Mouse (Mus musculus) mature B cell (primary cell): ENCODE data around the gene Usp10.

Source experiments
- in situ Hi-C: fragments of 300-500 bp; cut with MboI; formaldehyde crosslinking; loops from 2 replicates; pipeline ENCODE4 v1.14.3; 2019

Gene Usp10

GRCm38 (mm10) chr8:119909944-119910546, at the start of gene Usp10:
Gene Usp10 (plus strand): TSS chr8:119910360.
- in situ Hi-C loops = loop anchor here (10.0 kb wide), 1 partner anchor 125 kb away; no protein-coding TSS in a partner anchor

- in situ Hi-C loops = no loop called here
These were observed 48.3 kb upstream of the Usp10 start, which contains the start of gene Klhl36 for GRCm38 (mm10) chr8:119861706-119862389. Gene Klhl36 (plus strand): TSS chr8:119862266.

GRCm38 (mm10) chr8:119862390-119862734, 47.8 kb upstream of the Usp10 start:
- in situ Hi-C loops = no loop called here

GRCm38 (mm10) chr8:119862749-119863148, 47.4 kb upstream of the Usp10 start:
- in situ Hi-C loops = no loop called here

GRCm38 (mm10) chr8:119869616-119870015, 40.5 kb upstream of the Usp10 start:
- in situ Hi-C loops = loop anchor here (5.0 kb wide), 1 partner anchor 48 kb away; no protein-coding TSS in a partner anchor

- in situ Hi-C loops = no loop called here
These were observed 37.0 kb upstream of the Usp10 start for GRCm38 (mm10) chr8:119873181-119873580.

- in situ Hi-C loops = no loop called here
These were observed 28.9 kb upstream of the Usp10 start for GRCm38 (mm10) chr8:119881301-119881700.

GRCm38 (mm10) chr8:119881917-119882316, 28.2 kb upstream of the Usp10 start:
- in situ Hi-C loops = no loop called here

- in situ Hi-C loops = no loop called here
These were observed 26.9 kb upstream of the Usp10 start for GRCm38 (mm10) chr8:119883281-119883680.

GRCm38 (mm10) chr8:119885612-119886011, 24.5 kb upstream of the Usp10 start:
- in situ Hi-C loops = no loop called here

GRCm38 (mm10) chr8:119887130-119887529, 23.0 kb upstream of the Usp10 start:
- in situ Hi-C loops = no loop called here

- in situ Hi-C loops = no loop called here
These were observed 22.1 kb upstream of the Usp10 start for GRCm38 (mm10) chr8:119888012-119888411.

GRCm38 (mm10) chr8:119897069-119897468, 13.1 kb upstream of the Usp10 start:
- in situ Hi-C loops = no loop called here

GRCm38 (mm10) chr8:119897933-119898332, 12.2 kb upstream of the Usp10 start:
- in situ Hi-C loops = no loop called here

GRCm38 (mm10) chr8:119901349-119901748, 8.8 kb upstream of the Usp10 start:
- in situ Hi-C loops = no loop called here

GRCm38 (mm10) chr8:119901952-119902351, 8.2 kb upstream of the Usp10 start:
- in situ Hi-C loops = no loop called here

GRCm38 (mm10) chr8:119904323-119904911, 5.7 kb upstream of the Usp10 start:
- in situ Hi-C loops = no loop called here

- in situ Hi-C loops = loop anchor here (10.0 kb wide), 1 partner anchor 126 kb away; no protein-coding TSS in a partner anchor
These were observed 542 bp downstream of the Usp10 start, which contains the start of gene Gm20388 for GRCm38 (mm10) chr8:119910547-119911257. Gene Gm20388 (plus strand): TSS chr8:119910841.

- in situ Hi-C loops = loop anchor here (10.0 kb wide), 1 partner anchor 127 kb away; no protein-coding TSS in a partner anchor
These were observed 1.2 kb downstream of the Usp10 start for GRCm38 (mm10) chr8:119911258-119911962.

- in situ Hi-C loops = loop anchor here (10.0 kb wide), 1 partner anchor 128 kb away; no protein-coding TSS in a partner anchor
These were observed 2.5 kb downstream of the Usp10 start for GRCm38 (mm10) chr8:119912643-119913042.

- in situ Hi-C loops = loop anchor here (10.0 kb wide), 1 partner anchor 128 kb away; no protein-coding TSS in a partner anchor
These were observed 3.0 kb downstream of the Usp10 start for GRCm38 (mm10) chr8:119913181-119913580.
